Mouse (Mus musculus): ENCODE measurements around the gene Nlk.
"Not testable (repeated sequence)": the region's sequence is repeated elsewhere in the genome, so short reads cannot be mapped to it uniquely, and the experiment has no call there.

Gene Nlk

GRCm38 (mm10) chr11:78690547-78690946, 6.6 kb downstream of the Nlk start:
- ATAC-seq (ENCODE audit: low TSS enrichment), result no peak

- peak; percentile 71; the same call in 1 of the 2 replicates for ATAC-seq (ENCODE audit: low TSS enrichment)
Measured at GRCm38 (mm10) chr11:78681058-78681457, 16.1 kb downstream of the Nlk start.

- no peak for ATAC-seq (ENCODE audit: low TSS enrichment)
Measured at GRCm38 (mm10) chr11:78678761-78679160, 18.4 kb downstream of the Nlk start.

- no peak for ATAC-seq (ENCODE audit: low TSS enrichment)
Measured at GRCm38 (mm10) chr11:78668647-78669046, 28.5 kb downstream of the Nlk start.

- no peak for ATAC-seq (ENCODE audit: low TSS enrichment)
Measured at GRCm38 (mm10) chr11:78664853-78665252, 32.3 kb downstream of the Nlk start.

GRCm38 (mm10) chr11:78663916-78664315, 33.3 kb downstream of the Nlk start:
- ATAC-seq (ENCODE audit: low TSS enrichment), result no peak

- ATAC-seq (ENCODE audit: low TSS enrichment), result no peak
Measured at GRCm38 (mm10) chr11:78649143-78649542, 48.0 kb downstream of the Nlk start.

- not testable (repeated sequence) for ATAC-seq (ENCODE audit: low TSS enrichment)
Measured at GRCm38 (mm10) chr11:78648405-78648804, 48.8 kb downstream of the Nlk start.

GRCm38 (mm10) chr11:78643746-78644145, 53.4 kb downstream of the Nlk start:
- ATAC-seq (ENCODE audit: low TSS enrichment), result no peak

GRCm38 (mm10) chr11:78642151-78642550, 55.0 kb downstream of the Nlk start:
- ATAC-seq (ENCODE audit: low TSS enrichment), result no peak

GRCm38 (mm10) chr11:78641088-78641487, 56.1 kb downstream of the Nlk start:
- ATAC-seq (ENCODE audit: low TSS enrichment), result peak; percentile 78; the same call in 1 of the 2 replicates

GRCm38 (mm10) chr11:78632782-78633181, 64.4 kb downstream of the Nlk start:
- ATAC-seq (ENCODE audit: low TSS enrichment), result no peak

GRCm38 (mm10) chr11:78628871-78629270, 68.3 kb downstream of the Nlk start:
- ATAC-seq (ENCODE audit: low TSS enrichment), result no peak

- no peak for ATAC-seq (ENCODE audit: low TSS enrichment)
Measured at GRCm38 (mm10) chr11:78624377-78624776, 72.8 kb downstream of the Nlk start.

GRCm38 (mm10) chr11:78621926-78622325, 75.2 kb downstream of the Nlk start:
- ATAC-seq (ENCODE audit: low TSS enrichment), result no peak

GRCm38 (mm10) chr11:78620179-78620578, 77.0 kb downstream of the Nlk start:
- ATAC-seq (ENCODE audit: low TSS enrichment), result no peak

GRCm38 (mm10) chr11:78611273-78611672, 85.9 kb downstream of the Nlk start:
- no peak for ATAC-seq (ENCODE audit: low TSS enrichment)

GRCm38 (mm10) chr11:78609657-78610056, 87.5 kb downstream of the Nlk start:
- ATAC-seq (ENCODE audit: low TSS enrichment), result no peak

GRCm38 (mm10) chr11:78604826-78605225, 92.3 kb downstream of the Nlk start:
- ATAC-seq (ENCODE audit: low TSS enrichment), result no peak

- ATAC-seq (ENCODE audit: low TSS enrichment), result no peak
Measured at GRCm38 (mm10) chr11:78602781-78603180, 94.4 kb downstream of the Nlk start.

- ATAC-seq (ENCODE audit: low TSS enrichment), result peak; percentile 57
Measured at GRCm38 (mm10) chr11:78600926-78601590, 96.1 kb downstream of the Nlk start.

- ATAC-seq (ENCODE audit: low TSS enrichment), result no peak
Measured at GRCm38 (mm10) chr11:78600496-78600895, 96.7 kb downstream of the Nlk start.

GRCm38 (mm10) chr11:78600051-78600450, 97.1 kb downstream of the Nlk start:
- no peak for ATAC-seq (ENCODE audit: low TSS enrichment)
